Mouse (Mus musculus): ENCODE measurements around the gene Tmem205. TPM values are rescaled to one million over a fixed set of nuclear protein-coding genes. Genes with fewer than 3 reads are reported as not detected.

Gene Tmem205
- polyA plus RNA-seq (2014; fragmentation: Nextera tagmentation; extraction: Ambion mirVana): 48.1 and 58.8 TPM in 2 replicates

DNA sequence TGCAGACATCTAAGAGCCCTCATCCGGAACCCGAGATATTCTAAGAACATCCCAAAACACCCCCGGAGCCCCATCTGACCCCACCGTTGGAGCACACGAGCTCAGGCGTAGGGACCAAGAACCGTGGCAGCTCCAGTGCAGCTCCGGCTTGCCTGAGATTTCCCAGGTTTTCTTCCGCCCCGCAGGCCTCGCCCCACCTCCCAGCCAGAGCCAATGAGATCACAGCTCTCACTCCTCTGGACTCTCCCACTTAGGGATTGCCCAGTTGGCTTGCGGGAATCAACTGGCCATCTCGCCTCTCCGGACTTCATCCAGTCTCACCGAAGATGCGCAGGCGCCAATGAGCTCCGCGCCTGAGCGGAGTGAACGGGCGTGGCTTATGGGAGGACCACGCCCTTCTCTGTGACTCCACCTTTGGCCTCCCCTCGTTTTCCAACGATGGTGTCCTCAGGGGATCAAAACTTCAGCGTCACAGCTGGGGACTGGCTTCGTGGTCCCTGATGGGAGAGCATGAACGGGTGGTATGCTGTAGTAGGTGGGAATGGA lies at the start of gene Tmem205, which contains the start of gene Ccdc159:
Tmem205 (minus strand) TSS at position 349 of the 546 bp plus-strand sequence.
Ccdc159 (plus strand) TSS at position 264 of the 546 bp plus-strand sequence.
- H3K4me2 ChIP-seq (ENCODE audit: low read length): peak within 1 kb of the TSS; percentile 72
- peak; percentile 92 for ATAC-seq (ENCODE audit: insufficient number of reproducible peaks, insufficient read depth, low FRiP score, low read depth)
- H3K9ac ChIP-seq (ENCODE audit: low read length): peak within 1 kb of the TSS; percentile 73
- H3K4me1 ChIP-seq (ENCODE audit: control insufficient read depth in 2 of 2, insufficient read depth in 2 of 2, low read length in 2 of 2): peaks cover 16 to 24% of the 10 kb centered on the region in 2 experiments
- peak within 1 kb of the TSS; percentile 46 to 48 for H3K4me3 ChIP-seq (ENCODE audit: control insufficient read depth in 1 of 2, insufficient read depth in 1 of 2, low read depth in 1 of 2, low read length in 2 of 2)
- WGBS: under 1% methylated on average over 28 of the region's 28 CpGs
- no peaks in the 10 kb centered on the region for H3K36me3 ChIP-seq (ENCODE audit: control insufficient read depth, insufficient read depth, low read length)
- no peaks in the 10 kb centered on the region for H3K27me3 ChIP-seq (ENCODE audit: control insufficient read depth, insufficient read depth, low read length)
- no peaks in the 10 kb centered on the region for H3K9me3 ChIP-seq (ENCODE audit: control insufficient read depth, low read length)
- peak within 1 kb of the TSS; percentile 55 to 56 for H3K27ac ChIP-seq (replicated peaks in 1 of 2; ENCODE audit: control insufficient read depth in 1 of 2, insufficient read depth in 1 of 2, low read depth in 2 of 2, low read length in 2 of 2)

DNA sequence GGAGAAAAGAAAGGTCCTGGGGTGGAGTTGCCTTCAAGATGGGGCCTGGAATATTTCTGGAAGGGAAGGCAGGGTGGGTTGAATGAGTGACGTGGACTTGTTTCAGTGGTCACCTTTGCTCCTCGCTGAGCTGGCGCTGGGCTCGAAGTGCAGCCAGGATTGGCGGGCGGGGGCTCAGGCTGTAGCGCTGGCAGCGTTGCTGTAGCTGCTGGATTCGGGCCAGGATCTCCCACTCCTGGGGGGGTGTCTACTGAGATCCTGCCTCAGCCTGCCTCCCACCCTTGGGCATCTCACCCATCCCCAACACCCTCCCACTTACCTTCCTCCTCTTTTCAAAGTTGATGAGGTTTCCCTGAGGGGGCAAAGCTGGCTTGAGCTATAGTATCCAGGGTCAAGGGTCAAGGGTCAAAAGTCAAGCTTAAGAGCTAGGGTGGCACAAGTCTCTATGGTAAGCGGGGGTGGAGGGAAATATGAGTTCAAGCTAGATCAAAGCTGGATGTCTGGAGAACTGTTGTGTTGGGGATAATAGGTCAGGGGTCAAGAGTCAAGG lies 49.3 kb upstream of the Tmem205 start:
- Histone ChIP-seq H3K4me2 (ENCODE audit: low read length) (no peak overlapping the region), H3K36me3 (ENCODE audit: control insufficient read depth, insufficient read depth, low read length) (no peaks in the 10 kb centered on the region), H3K27ac (replicated peaks in 1 of 2; ENCODE audit: control insufficient read depth in 1 of 2, insufficient read depth in 1 of 2, low read depth in 2 of 2, low read length in 2 of 2) (no peak overlapping the region), H3K9ac (ENCODE audit: low read length) (no peak overlapping the region), H3K9me3 (ENCODE audit: control insufficient read depth, low read length) (0 out of 2 replicates have a peak, but pooled peaks cover 3% of the 10 kb centered on the region), H3K4me3 (ENCODE audit: control insufficient read depth in 1 of 2, insufficient read depth in 1 of 2, low read depth in 1 of 2, low read length in 2 of 2) (no peak overlapping the region), H3K27me3 (ENCODE audit: control insufficient read depth, insufficient read depth, low read length) (0 out of 2 replicates have a peak, but pooled peaks cover 12% of the 10 kb centered on the region), H3K4me1 (ENCODE audit: control insufficient read depth in 2 of 2, insufficient read depth in 2 of 2, low read length in 2 of 2) (no peaks in the 10 kb centered on the region)
- 75% methylated on average over 9 of the region's 10 CpGs for WGBS
- ATAC-seq (ENCODE audit: insufficient number of reproducible peaks, insufficient read depth, low FRiP score, low read depth): no peak

DNA sequence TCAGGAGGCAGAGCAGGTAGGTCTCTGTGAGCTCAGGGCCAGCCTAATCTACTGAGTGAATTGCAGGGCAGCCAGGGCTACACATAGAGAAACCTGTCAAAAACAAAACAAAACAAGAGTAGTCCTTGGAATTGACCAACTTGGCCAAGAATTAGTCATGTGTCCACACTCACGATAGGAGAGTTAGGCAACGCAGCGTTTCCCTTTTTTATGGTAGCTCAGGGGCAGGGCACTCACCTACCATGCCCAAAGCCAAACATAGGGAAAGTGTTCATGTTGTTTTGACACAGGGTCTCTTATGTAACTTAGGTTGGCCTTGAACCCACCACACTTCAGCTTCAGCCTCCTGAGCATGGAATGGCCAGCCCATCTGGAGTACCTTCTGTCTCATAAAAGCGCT lies 41.9 kb upstream of the Tmem205 start:
- Histone ChIP-seq H3K4me3 (ENCODE audit: control insufficient read depth in 1 of 2, insufficient read depth in 1 of 2, low read depth in 1 of 2, low read length in 2 of 2) (no peak overlapping the region), H3K36me3 (ENCODE audit: control insufficient read depth, insufficient read depth, low read length) (no peaks in the 10 kb centered on the region), H3K9ac (ENCODE audit: low read length) (no peak overlapping the region), H3K27ac (replicated peaks in 1 of 2; ENCODE audit: control insufficient read depth in 1 of 2, insufficient read depth in 1 of 2, low read depth in 2 of 2, low read length in 2 of 2) (no peak overlapping the region), H3K4me2 (ENCODE audit: low read length) (no peak overlapping the region), H3K9me3 (ENCODE audit: control insufficient read depth, low read length) (no peaks in the 10 kb centered on the region), H3K27me3 (ENCODE audit: control insufficient read depth, insufficient read depth, low read length) (no peaks in the 10 kb centered on the region), H3K4me1 (ENCODE audit: control insufficient read depth in 2 of 2, insufficient read depth in 2 of 2, low read length in 2 of 2) (no peaks in the 10 kb centered on the region)
- no peak for ATAC-seq (ENCODE audit: insufficient number of reproducible peaks, insufficient read depth, low FRiP score, low read depth)
- 82% methylated on average over 4 of the region's 4 CpGs for WGBS

DNA sequence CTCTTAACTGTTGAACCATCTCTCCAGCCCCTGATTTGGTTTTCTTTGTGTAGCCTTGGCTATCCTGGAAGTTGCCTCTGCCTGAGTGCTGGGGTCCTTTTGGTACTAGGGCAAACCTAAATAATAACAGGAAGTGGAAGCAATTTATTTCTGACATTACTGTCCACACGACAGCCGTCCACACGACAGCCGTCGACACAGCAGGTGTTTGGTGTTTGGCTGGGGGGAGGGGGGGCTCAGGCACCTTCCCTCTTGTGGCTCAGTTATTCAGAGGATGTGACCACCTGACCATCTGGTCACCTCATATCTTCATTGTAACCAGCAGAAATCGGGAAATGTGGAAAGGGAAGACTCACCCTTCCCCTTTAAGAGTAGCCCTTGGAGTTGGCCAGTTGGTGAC lies 41.5 kb upstream of the Tmem205 start:
- no peak for ATAC-seq (ENCODE audit: insufficient number of reproducible peaks, insufficient read depth, low FRiP score, low read depth)
- WGBS: 61% methylated on average over 6 of the region's 6 CpGs

DNA sequence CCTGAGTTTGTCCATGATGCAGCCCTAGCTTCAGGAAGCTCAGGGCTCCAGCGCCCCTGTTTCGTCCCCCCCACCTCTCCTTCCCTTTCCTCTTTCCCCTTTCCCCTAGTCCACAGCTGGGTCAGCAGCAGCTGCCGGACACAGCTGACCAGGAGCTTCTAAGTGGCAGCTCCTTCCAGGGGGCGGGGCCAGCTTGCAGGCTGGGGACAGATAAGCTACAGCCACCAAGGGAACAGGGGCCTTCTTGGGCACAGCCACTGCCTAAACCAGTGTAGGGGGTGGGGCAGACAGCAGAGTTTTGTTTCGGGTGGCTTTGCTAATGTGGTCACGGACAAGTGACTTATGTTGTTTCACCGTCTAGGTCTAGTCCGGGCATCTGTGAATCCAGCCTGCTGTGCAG lies 36.1 kb upstream of the Tmem205 start, which contains the start of gene Epor:
Epor (minus strand) TSS at position 90 of the 400 bp plus-strand sequence.
- peak; percentile 66 for ATAC-seq (ENCODE audit: insufficient number of reproducible peaks, insufficient read depth, low FRiP score, low read depth)
- Histone ChIP-seq H3K27me3 (ENCODE audit: control insufficient read depth, insufficient read depth, low read length) (peaks cover 19% of the 10 kb centered on the region), H3K27ac (replicated peaks in 1 of 2; ENCODE audit: control insufficient read depth in 1 of 2, insufficient read depth in 1 of 2, low read depth in 2 of 2, low read length in 2 of 2) (peak within 1 kb of the TSS in 1 of 2 experiments; percentile 37; a peak in 2 of 4 replicates), H3K4me3 (ENCODE audit: control insufficient read depth in 1 of 2, insufficient read depth in 1 of 2, low read depth in 1 of 2, low read length in 2 of 2) (peak within 1 kb of the TSS; percentile 31 to 46), H3K36me3 (ENCODE audit: control insufficient read depth, insufficient read depth, low read length) (0 out of 2 replicates have a peak, but pooled peaks cover 1% of the 10 kb centered on the region), H3K9me3 (ENCODE audit: control insufficient read depth, low read length) (no peaks in the 10 kb centered on the region), H3K4me2 (ENCODE audit: low read length) (peak within 1 kb of the TSS; percentile 77), H3K4me1 (ENCODE audit: control insufficient read depth in 2 of 2, insufficient read depth in 2 of 2, low read length in 2 of 2) (peaks cover 19 to 35% of the 10 kb centered on the region in 2 experiments), H3K9ac (ENCODE audit: low read length) (peak within 1 kb of the TSS; percentile 67)
- 4% methylated on average over 8 of the region's 8 CpGs for WGBS

More for the DNA sequence above, 41.5 kb upstream of the Tmem205 start:
- Histone ChIP-seq H3K4me2 (ENCODE audit: low read length) (no peak overlapping the region), H3K4me3 (ENCODE audit: control insufficient read depth in 1 of 2, insufficient read depth in 1 of 2, low read depth in 1 of 2, low read length in 2 of 2) (no peak overlapping the region), H3K27me3 (ENCODE audit: control insufficient read depth, insufficient read depth, low read length) (no peaks in the 10 kb centered on the region), H3K9ac (ENCODE audit: low read length) (no peak overlapping the region), H3K9me3 (ENCODE audit: control insufficient read depth, low read length) (no peaks in the 10 kb centered on the region), H3K27ac (replicated peaks in 1 of 2; ENCODE audit: control insufficient read depth in 1 of 2, insufficient read depth in 1 of 2, low read depth in 2 of 2, low read length in 2 of 2) (no peak overlapping the region), H3K36me3 (ENCODE audit: control insufficient read depth, insufficient read depth, low read length) (no peaks in the 10 kb centered on the region), H3K4me1 (ENCODE audit: control insufficient read depth in 2 of 2, insufficient read depth in 2 of 2, low read length in 2 of 2) (peaks cover 0 to 2% of the 10 kb centered on the region in 2 experiments; a peak in 1 of 4 replicates)

DNA sequence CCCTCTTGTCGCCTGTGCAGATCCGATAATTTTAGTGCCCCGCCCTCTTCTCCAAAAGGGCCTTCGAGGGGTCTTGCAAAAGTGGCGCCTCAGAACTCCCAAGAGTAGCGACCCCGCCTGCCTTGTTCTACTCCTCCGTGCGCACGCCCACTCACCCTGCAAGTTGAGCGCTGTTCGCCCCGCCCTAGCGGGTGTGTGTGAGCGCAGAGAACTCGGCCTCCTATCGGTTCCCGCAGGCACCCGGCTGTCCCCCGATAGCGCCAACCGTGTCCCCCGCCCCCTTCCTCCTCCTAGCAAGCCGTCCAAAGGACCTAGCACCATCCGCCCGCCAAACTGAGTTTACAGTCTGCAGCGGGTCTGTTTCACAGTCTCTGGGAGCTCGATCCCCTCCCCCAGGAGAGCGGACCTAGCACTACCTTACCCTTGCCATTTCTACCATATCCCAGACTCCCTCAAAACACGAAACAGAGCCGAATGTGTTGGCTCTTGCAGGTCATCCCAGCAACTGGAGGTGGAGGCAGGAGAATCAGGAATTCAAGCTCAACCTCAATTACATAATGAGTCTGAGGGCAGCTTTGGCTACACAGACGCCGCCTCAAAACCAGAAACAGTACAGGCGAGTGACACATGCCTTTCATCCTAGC lies 35.2 kb upstream of the Tmem205 start:
- peak; percentile 67; the same call in 1 of the 2 replicates for ATAC-seq (ENCODE audit: insufficient number of reproducible peaks, insufficient read depth, low FRiP score, low read depth)
- Histone ChIP-seq H3K4me1 (ENCODE audit: control insufficient read depth in 2 of 2, insufficient read depth in 2 of 2, low read length in 2 of 2) (peaks cover 20 to 36% of the 10 kb centered on the region in 2 experiments), H3K9ac (ENCODE audit: low read length) (peak overlapping the region; percentile 67), H3K4me3 (ENCODE audit: control insufficient read depth in 1 of 2, insufficient read depth in 1 of 2, low read depth in 1 of 2, low read length in 2 of 2) (peak overlapping the region; percentile 31 to 46), H3K36me3 (ENCODE audit: control insufficient read depth, insufficient read depth, low read length) (0 out of 2 replicates have a peak, but pooled peaks cover 4% of the 10 kb centered on the region), H3K27ac (replicated peaks in 1 of 2; ENCODE audit: control insufficient read depth in 1 of 2, insufficient read depth in 1 of 2, low read depth in 2 of 2, low read length in 2 of 2) (peak overlapping the region in 1 of 2 experiments; percentile 37; a peak in 1 of 4 replicates), H3K4me2 (ENCODE audit: low read length) (peak overlapping the region; percentile 77), H3K9me3 (ENCODE audit: control insufficient read depth, low read length) (no peaks in the 10 kb centered on the region), H3K27me3 (ENCODE audit: control insufficient read depth, insufficient read depth, low read length) (peaks cover 19% of the 10 kb centered on the region)
- WGBS: 2% methylated on average over 34 of the region's 34 CpGs

DNA sequence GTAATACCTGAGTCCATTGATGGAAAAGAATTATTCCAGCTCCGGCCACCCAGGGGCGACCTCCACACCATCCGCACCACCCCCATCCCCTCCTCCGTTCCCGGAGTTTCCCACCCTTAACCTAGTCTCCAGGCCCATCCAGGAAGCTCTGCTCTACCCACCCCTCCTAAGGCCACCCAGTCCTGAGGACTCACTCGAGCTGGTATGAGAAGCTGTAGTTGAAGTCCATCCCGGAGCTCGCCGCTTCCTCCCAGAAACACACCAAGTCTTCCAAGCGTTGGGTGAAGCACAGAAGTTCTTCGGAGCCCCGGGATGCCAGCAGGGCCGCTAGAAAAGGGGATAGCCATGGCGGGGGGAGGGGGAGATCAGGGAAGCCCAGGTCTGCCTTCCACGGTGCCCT lies 34.7 kb upstream of the Tmem205 start:
- H3K27ac ChIP-seq (replicated peaks in 1 of 2; ENCODE audit: control insufficient read depth in 1 of 2, insufficient read depth in 1 of 2, low read depth in 2 of 2, low read length in 2 of 2): no peak overlapping the region
- H3K9ac ChIP-seq (ENCODE audit: low read length): peak overlapping the region; percentile 67
- ATAC-seq (ENCODE audit: insufficient number of reproducible peaks, insufficient read depth, low FRiP score, low read depth): no peak
- peaks cover 19% of the 10 kb centered on the region for H3K27me3 ChIP-seq (ENCODE audit: control insufficient read depth, insufficient read depth, low read length)
- 0 out of 2 replicates have a peak, but pooled peaks cover 9% of the 10 kb centered on the region for H3K36me3 ChIP-seq (ENCODE audit: control insufficient read depth, insufficient read depth, low read length)
- peak overlapping the region; percentile 77 for H3K4me2 ChIP-seq (ENCODE audit: low read length)
- H3K9me3 ChIP-seq (ENCODE audit: control insufficient read depth, low read length): no peaks in the 10 kb centered on the region
- peak overlapping the region; percentile 31 to 46 for H3K4me3 ChIP-seq (ENCODE audit: control insufficient read depth in 1 of 2, insufficient read depth in 1 of 2, low read depth in 1 of 2, low read length in 2 of 2)
- peaks cover 20 to 36% of the 10 kb centered on the region in 2 experiments for H3K4me1 ChIP-seq (ENCODE audit: control insufficient read depth in 2 of 2, insufficient read depth in 2 of 2, low read length in 2 of 2)
- WGBS: 2% methylated on average over 15 of the region's 15 CpGs

Data from heart, embryonic 14.5 days (tissue).